Mouse (Mus musculus): ENCODE measurements around the gene Amer1.

Amer1 gene

GRCm38 (mm10) chrX:95444776-95445111 lies at the start of gene Amer1:
Gene Amer1, minus strand, starts transcription at chrX:95444872.
- peak; percentile 85 for DNase-seq

- no peak for DNase-seq
Observed at GRCm38 (mm10) chrX:95457166-95457565, 12.5 kb upstream of the Amer1 start.

- DNase-seq = peak; percentile 12
Observed at GRCm38 (mm10) chrX:95445866-95446265, 1.2 kb upstream of the Amer1 start.

- peak; percentile 43 for DNase-seq
Observed at GRCm38 (mm10) chrX:95445141-95445540, 469 bp upstream of the Amer1 start.

GRCm38 (mm10) chrX:95443898-95444775 lies 535 bp downstream of the Amer1 start:
- DNase-seq = peak; percentile 34

GRCm38 (mm10) chrX:95443390-95443789 lies 1.3 kb downstream of the Amer1 start:
- DNase-seq = peak; percentile 7

GRCm38 (mm10) chrX:95442261-95442660 lies 2.4 kb downstream of the Amer1 start:
- no peak for DNase-seq

GRCm38 (mm10) chrX:95441290-95441689 lies 3.4 kb downstream of the Amer1 start:
- DNase-seq = no peak

- no peak for DNase-seq
Observed at GRCm38 (mm10) chrX:95438491-95438890, 6.2 kb downstream of the Amer1 start.

- DNase-seq = no peak
Observed at GRCm38 (mm10) chrX:95437236-95437635, 7.4 kb downstream of the Amer1 start.

- DNase-seq = no peak
Observed at GRCm38 (mm10) chrX:95373101-95373500, 71.6 kb downstream of the Amer1 start.

Data from cerebellum, adult 11 months (tissue).